Mouse (Mus musculus) embryo, embryonic 10 days (tissue): Measurements from ENCODE around the gene Shank3.

Source experiments
- DNase-seq: peaks from one replicate; pipeline ENCODE4 v3.0.0-alpha.2; 2015; ENCODE audit warnings: low spot score

The Shank3 gene

GRCm38 (mm10) chr15:89524611-89525415 lies 25.4 kb downstream of the Shank3 start:
- no peak for DNase-seq

- DNase-seq: no peak
These were observed 26.0 kb downstream of the Shank3 start for GRCm38 (mm10) chr15:89525464-89525863.

- DNase-seq: no peak
These were observed 26.5 kb downstream of the Shank3 start for GRCm38 (mm10) chr15:89525896-89526295.

GRCm38 (mm10) chr15:89526776-89527325 lies 27.4 kb downstream of the Shank3 start:
- DNase-seq: no peak

- DNase-seq: no peak
These were observed 28.0 kb downstream of the Shank3 start for GRCm38 (mm10) chr15:89527466-89527865.

GRCm38 (mm10) chr15:89528201-89528850 lies 28.9 kb downstream of the Shank3 start:
- DNase-seq: no peak

GRCm38 (mm10) chr15:89528923-89529322 lies 29.5 kb downstream of the Shank3 start:
- DNase-seq: no peak

- DNase-seq: peak; percentile 73
These were observed 30.9 kb downstream of the Shank3 start for GRCm38 (mm10) chr15:89530336-89530735.

GRCm38 (mm10) chr15:89531399-89531798 lies 32.0 kb downstream of the Shank3 start:
- no peak for DNase-seq

- DNase-seq: peak; percentile 88
These were observed 32.9 kb downstream of the Shank3 start for GRCm38 (mm10) chr15:89532026-89532923.

GRCm38 (mm10) chr15:89532924-89533842 lies 33.8 kb downstream of the Shank3 start:
- no peak for DNase-seq

- no peak for DNase-seq
These were observed 34.4 kb downstream of the Shank3 start for GRCm38 (mm10) chr15:89533843-89534207.

- DNase-seq: no peak
These were observed 44.7 kb downstream of the Shank3 start for GRCm38 (mm10) chr15:89544171-89544570.

- no peak for DNase-seq
These were observed 47.9 kb downstream of the Shank3 start for GRCm38 (mm10) chr15:89547321-89547720.

- DNase-seq: peak; percentile 85
These were observed 48.6 kb downstream of the Shank3 start for GRCm38 (mm10) chr15:89547824-89548601.

GRCm38 (mm10) chr15:89548837-89549236 lies 49.4 kb downstream of the Shank3 start:
- DNase-seq: peak; percentile 22

- DNase-seq: no peak
These were observed 51.1 kb downstream of the Shank3 start for GRCm38 (mm10) chr15:89550506-89550905.

- no peak for DNase-seq
These were observed 52.3 kb downstream of the Shank3 start for GRCm38 (mm10) chr15:89551733-89552132.

- DNase-seq: no peak
These were observed 56.2 kb downstream of the Shank3 start for GRCm38 (mm10) chr15:89555591-89555990.
